Mouse (Mus musculus) limb, embryonic 14.5 days (tissue): ENCODE data around the gene Acot3. TPM values are rescaled to one million over a fixed set of nuclear protein-coding genes. Genes with fewer than 3 reads are reported as not detected.
"Not testable (repeated sequence)": the region's sequence is repeated elsewhere in the genome, so short reads cannot be mapped to it uniquely, and the experiment has no call there.

Source experiments
- ATAC-seq: fragments of 200-750 bp; cut with Nextera tagmentation; 2 replicates; pipeline ENCODE4 v1.8.0; 2017; ENCODE audit warnings: low read depth, moderate number of reproducible peaks, moderate TSS enrichment; ENCODE audit not compliant: low FRiP score
- DNase-seq: peaks from one replicate; pipeline ENCODE4 v3.0.0-alpha.2; 2015; ENCODE audit warnings: low spot score
- H3K27ac ChIP-seq: fragments of 300-500 bp; sonication (generic); replicated peaks from 2 replicates; pipeline ENCODE4 v1.5.1; 2014; ENCODE audit warnings: low read depth, mild to moderate bottlenecking, low read length, moderate library complexity, mixed read lengths
- H3K27me3 ChIP-seq: fragments of 300-500 bp; sonication (generic); 2 replicates; pipeline ENCODE4 v1.6.1; 2014; ENCODE audit warnings: low read length, mixed read lengths; ENCODE audit not compliant: control insufficient read depth, insufficient read depth
- H3K36me3 ChIP-seq: fragments of 300-500 bp; sonication (generic); 2 replicates; pipeline ENCODE4 v1.6.1; 2014; ENCODE audit warnings: mild to moderate bottlenecking, low read length, moderate library complexity, mixed read lengths; ENCODE audit not compliant: control insufficient read depth, insufficient read depth
- H3K4me1 ChIP-seq: fragments of 300-500 bp; sonication (generic); 2 replicates; pipeline ENCODE4 v1.6.1; 2014; ENCODE audit warnings: antibody characterized with exemption, low read length, mixed read lengths; ENCODE audit not compliant: control insufficient read depth, insufficient read depth
- H3K4me2 ChIP-seq: fragments of 300-500 bp; sonication (generic); replicated peaks from 2 replicates; pipeline ENCODE4 v1.6.1; 2014; ENCODE audit warnings: low read depth, mild to moderate bottlenecking, low read length, moderate library complexity; ENCODE audit not compliant: severe bottlenecking
- H3K4me3 ChIP-seq: fragments of 300-500 bp; sonication (generic); replicated peaks from 2 replicates; pipeline ENCODE4 v1.5.1; 2014; ENCODE audit warnings: low read length
- H3K9ac ChIP-seq: fragments of 300-500 bp; sonication (generic); 2 replicates; pipeline ENCODE4 v1.6.1; 2014; ENCODE audit warnings: mild to moderate bottlenecking, low read depth, low read length, moderate library complexity; ENCODE audit not compliant: severe bottlenecking
- H3K9me3 ChIP-seq: fragments of 300-500 bp; sonication (generic); 2 replicates; pipeline ENCODE4 v1.6.1; 2016; ENCODE audit warnings: low read length; ENCODE audit not compliant: control insufficient read depth
- POLR2A ChIP-seq: fragments of 200-500 bp; IDR thresholded peaks from 2 replicates; pipeline ENCODE4 v1.8.0; 2012; ENCODE audit warnings: inconsistent platforms, mild to moderate bottlenecking, moderate library complexity, borderline replicate concordance; ENCODE audit not compliant: insufficient read depth, insufficient read length; ENCODE audit errors: extremely low read depth
- WGBS: fragments of 180-500 bp; shearing (Covaris S2); extraction: QIAGEN DNeasy Blood & Tissue Kit; methylation state at CpG from one replicate; pipeline ENCODE4 v1.1.7; 2014; 5-methylcytosine and 5-hydroxymethylcytosine counted together
- polyA plus RNA-seq, 2 experiments: library from polyadenylated mRNA; depleted of rRNA in 1 of 2; stranded (reverse) in 1 of 2; unstranded in 1 of 2; fragments of >200 nt; fragmentation: Nextera tagmentation in 1 of 2; extraction: Ambion mirVana in 1 of 2; gene quantifications; 2 replicates each; pipeline versions ENCODE4 v1.2.1 to v1.2.3; 2012 to 2014

Gene Acot3
- polyA plus RNA-seq, 2 experiments = 0.01 TPM; not detected in 1

GRCm38 (mm10) chr12:84067752-84068151, 15.8 kb downstream of the Acot3 start:
- H3K4me1 ChIP-seq = no peaks in the 10 kb centered on the region
- peaks cover 22% of the 10 kb centered on the region; the same call in 1 of the 2 replicates for H3K27me3 ChIP-seq
- H3K4me2 ChIP-seq = no peak overlapping the region
- no peak for TF ChIP-seq POLR2A
- 76% methylated on average over 4 of the region's 4 CpGs for WGBS
- no peaks in the 10 kb centered on the region for H3K36me3 ChIP-seq
- no peak overlapping the region for H3K9ac ChIP-seq
- H3K9me3 ChIP-seq = no peaks in the 10 kb centered on the region; the same call in 1 of the 2 replicates
- DNase-seq (no peak), ATAC-seq (no peak)
- no peak overlapping the region for H3K4me3 ChIP-seq
- H3K27ac ChIP-seq = no peak overlapping the region

DNA sequence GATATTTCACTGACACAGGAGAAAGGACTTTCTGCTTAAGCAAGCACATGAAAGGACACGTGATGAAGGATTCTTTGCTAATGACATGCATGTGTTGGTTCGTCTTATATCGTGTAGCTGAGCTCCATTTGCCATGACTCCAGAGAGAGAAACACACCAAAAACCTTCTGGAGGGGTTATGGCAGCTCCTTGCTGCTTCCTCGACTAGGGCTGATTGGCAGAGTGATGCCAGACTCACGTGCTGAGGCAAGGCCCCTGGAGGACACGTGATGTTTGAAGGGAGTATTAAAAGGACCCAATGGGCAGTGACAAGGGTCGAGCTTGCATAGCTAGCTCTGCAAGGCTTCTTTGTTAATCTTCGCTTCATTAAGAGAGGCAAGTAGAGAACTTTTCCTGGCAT, 16.4 kb downstream of the Acot3 start:
- Histone ChIP-seq H3K27ac (no peak overlapping the region), H3K9me3 (no peaks in the 10 kb centered on the region; the same call in 1 of the 2 replicates), H3K36me3 (no peaks in the 10 kb centered on the region), H3K9ac (no peak overlapping the region), H3K4me3 (no peak overlapping the region), H3K27me3 (peaks cover 22% of the 10 kb centered on the region; the same call in 1 of the 2 replicates), H3K4me1 (no peaks in the 10 kb centered on the region), H3K4me2 (no peak overlapping the region)
- ATAC-seq = no peak
- TF ChIP-seq POLR2A = no peak
- 48% methylated on average over 8 of the region's 8 CpGs for WGBS
- no peak for DNase-seq

GRCm38 (mm10) chr12:84068986-84069385, 17.0 kb downstream of the Acot3 start, which contains the start of gene Acot5:
Acot5 (plus strand) TSS chr12:84069325.
- Histone ChIP-seq H3K4me1 (no peaks in the 10 kb centered on the region), H3K27me3 (peaks cover 22% of the 10 kb centered on the region; the same call in 1 of the 2 replicates), H3K9ac (peak within 1 kb of the TSS; percentile 21; the same call in 1 of the 2 replicates), H3K27ac (no peak within 1 kb of the TSS), H3K4me3 (peak within 1 kb of the TSS; percentile 39), H3K36me3 (no peaks in the 10 kb centered on the region), H3K9me3 (no peaks in the 10 kb centered on the region), H3K4me2 (peak within 1 kb of the TSS; percentile 57)
- no peak for TF ChIP-seq POLR2A
- no peak for ATAC-seq
- WGBS = 48% methylated on average over 9 of the region's 9 CpGs
- no peak for DNase-seq

DNA sequence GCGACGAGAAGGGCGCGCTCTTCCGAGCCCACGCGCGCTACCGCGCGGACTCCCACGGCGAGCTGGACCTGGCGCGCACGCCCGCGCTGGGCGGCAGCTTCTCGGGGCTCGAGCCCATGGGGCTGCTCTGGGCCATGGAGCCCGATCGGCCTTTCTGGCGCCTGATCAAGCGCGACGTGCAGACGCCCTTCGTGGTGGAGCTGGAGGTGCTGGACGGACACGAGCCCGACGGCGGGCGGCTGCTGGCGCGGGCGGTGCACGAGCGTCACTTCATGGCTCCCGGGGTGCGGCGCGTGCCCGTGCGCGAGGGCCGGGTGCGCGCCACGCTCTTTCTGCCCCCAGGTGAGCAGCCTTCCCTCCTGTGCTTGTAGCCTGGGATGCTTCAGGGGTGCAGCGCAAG, 17.6 kb downstream of the Acot3 start:
- H3K4me1 ChIP-seq, H3K36me3 ChIP-seq, H3K9me3 ChIP-seq, DNase-seq, ATAC-seq, H3K27ac ChIP-seq: not testable (repeated sequence)
- Histone ChIP-seq H3K9ac (peak overlapping the region; percentile 21; the same call in 1 of the 2 replicates), H3K4me3 (peak overlapping the region; percentile 39), H3K4me2 (peak overlapping the region; percentile 57), H3K27me3 (peaks cover 22% of the 10 kb centered on the region; the same call in 1 of the 2 replicates)
- 2% methylated on average over 34 of the region's 52 CpGs for WGBS

GRCm38 (mm10) chr12:84071696-84072095, 19.8 kb downstream of the Acot3 start:
- Histone ChIP-seq H3K9me3 (no peaks in the 10 kb centered on the region), H3K4me1 (no peaks in the 10 kb centered on the region), H3K9ac (no peak overlapping the region), H3K27ac (no peak overlapping the region), H3K36me3 (no peaks in the 10 kb centered on the region), H3K27me3 (peaks cover 22% of the 10 kb centered on the region; the same call in 1 of the 2 replicates), H3K4me2 (no peak overlapping the region), H3K4me3 (no peak overlapping the region)
- no peak for TF ChIP-seq POLR2A
- 84% methylated on average over 2 of the region's 2 CpGs for WGBS
- DNase-seq = no peak
- no peak for ATAC-seq
